Mouse (Mus musculus) kidney, postnatal 0 days (tissue): ENCODE results near the gene Rasgef1b. TPM values are rescaled to one million over a fixed set of nuclear protein-coding genes. Genes with fewer than 3 reads are reported as not detected.

ENCODE experiments used
- ATAC-seq: fragments of 200-750 bp; cut with Nextera tagmentation; replicated peaks from 2 replicates; pipeline ENCODE4 v1.8.0; 2017; ENCODE audit warnings: low read depth, moderate number of reproducible peaks, moderate TSS enrichment, moderate library complexity; ENCODE audit not compliant: low FRiP score
- DNase-seq: peaks from one replicate; pipeline ENCODE4 v3.0.0-alpha.2; 2016; ENCODE audit warnings: low spot score
- H3K27ac ChIP-seq: fragments of 300-500 bp; sonication (generic); 2 replicates; pipeline ENCODE4 v1.5.1; 2014; ENCODE audit warnings: mild to moderate bottlenecking
- H3K27me3 ChIP-seq: fragments of 300-500 bp; sonication (generic); 2 replicates; pipeline ENCODE4 v1.6.1; 2014; ENCODE audit warnings: low read length, mixed read lengths; ENCODE audit not compliant: insufficient read depth
- H3K36me3 ChIP-seq: fragments of 300-500 bp; sonication (generic); 2 replicates; pipeline ENCODE4 v1.6.1; 2014; ENCODE audit warnings: low read length, mixed read lengths; ENCODE audit not compliant: insufficient read depth
- H3K4me1 ChIP-seq: fragments of 300-500 bp; sonication (generic); replicated peaks from 2 replicates; pipeline ENCODE4 v1.6.1; 2014; ENCODE audit warnings: antibody characterized with exemption, low read length, mixed read lengths; ENCODE audit not compliant: insufficient read depth
- H3K4me2 ChIP-seq: fragments of 300-500 bp; sonication (generic); 2 replicates; pipeline ENCODE4 v1.6.1; 2014; ENCODE audit warnings: mild to moderate bottlenecking, low read length, moderate library complexity, mixed read lengths
- H3K4me3 ChIP-seq: fragments of 300-500 bp; sonication (generic); replicated peaks from 2 replicates; pipeline ENCODE4 v1.5.1; 2014; ENCODE audit warnings: low read depth, low read length
- H3K9ac ChIP-seq: fragments of 300-500 bp; sonication (generic); 2 replicates; pipeline ENCODE4 v1.6.1; 2014; ENCODE audit warnings: low read depth, low read length
- H3K9me3 ChIP-seq: fragments of 300-500 bp; sonication (generic); replicated peaks from 2 replicates; pipeline ENCODE4 v1.6.1; 2016; ENCODE audit warnings: low read length, inconsistent platforms, mixed read lengths
- CTCF ChIP-seq: IDR thresholded peaks from 2 replicates; pipeline ENCODE4 v1.5.1; 2016; ENCODE audit warnings: antibody characterized with exemption, low read depth, mild to moderate bottlenecking, moderate library complexity
- WGBS: fragments of 180-500 bp; shearing (Covaris S2); extraction: QIAGEN DNeasy Blood & Tissue Kit; methylation state at CpG from one replicate; pipeline ENCODE4 v1.1.7; 2014; 5-methylcytosine and 5-hydroxymethylcytosine counted together
- polyA plus RNA-seq: library from polyadenylated mRNA; unstranded; fragments of >200 nt; fragmentation: Nextera tagmentation; extraction: Ambion mirVana; gene quantifications from 2 replicates; pipeline ENCODE4 v1.2.1, GENCODE M21; 2015

Gene Rasgef1b
- polyA plus RNA-seq, 1 experiment from 2014 or later = 7.3 TPM

DNA sequence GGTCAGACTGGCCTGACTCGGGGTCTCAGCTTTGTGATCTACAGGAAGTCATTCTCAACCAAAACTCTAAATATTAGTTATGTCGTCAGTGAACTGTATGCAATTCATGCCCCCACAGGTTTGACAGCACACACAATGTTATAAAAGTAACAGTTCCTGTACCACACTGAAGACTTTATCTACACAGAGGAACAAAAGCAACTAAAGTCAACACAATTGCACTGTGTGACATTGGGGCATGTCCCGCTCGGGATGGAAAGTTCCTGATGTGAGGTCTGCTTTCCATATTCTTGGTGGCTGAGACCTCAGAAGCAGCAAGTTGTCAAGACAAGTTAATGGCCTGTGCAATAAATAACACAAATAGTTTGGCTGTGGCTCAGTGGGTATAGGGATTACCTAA is 559.0 kb downstream of the Rasgef1b start:
- Histone ChIP-seq H3K9me3 (no peaks in the 10 kb centered on the region), H3K9ac (no peak overlapping the region), H3K27me3 (no peaks in the 10 kb centered on the region), H3K4me1 (no peaks in the 10 kb centered on the region), H3K36me3 (no peaks in the 10 kb centered on the region), H3K4me3 (no peak overlapping the region), H3K27ac (no peak overlapping the region), H3K4me2 (no peak overlapping the region)
- DNase-seq = no peak
- WGBS = 31% methylated on average over 4 of the region's 4 CpGs
- no peak for ATAC-seq
- no peak for TF ChIP-seq CTCF

DNA sequence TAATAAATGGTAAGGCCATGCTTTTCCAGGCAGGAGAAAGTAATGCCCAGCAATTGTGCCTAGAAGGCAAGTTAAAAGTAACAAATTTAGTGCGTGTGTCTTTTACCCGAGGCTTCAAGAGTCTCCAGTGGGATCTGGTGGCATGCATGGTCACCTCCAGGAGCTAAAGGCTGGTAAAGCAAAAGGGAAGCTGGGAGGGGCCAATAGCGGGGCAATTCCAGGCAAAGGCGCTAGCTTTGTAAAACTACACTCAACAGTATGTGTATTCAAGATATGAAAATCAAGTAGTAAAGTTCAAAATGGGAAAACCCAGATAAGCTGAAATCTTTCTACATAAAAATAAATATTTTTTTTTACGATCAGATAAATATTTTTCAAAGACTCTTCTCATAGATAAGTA is 561.1 kb downstream of the Rasgef1b start:
- Histone ChIP-seq H3K27me3 (no peaks in the 10 kb centered on the region), H3K9ac (no peak overlapping the region), H3K27ac (no peak overlapping the region), H3K4me2 (no peak overlapping the region), H3K4me1 (no peaks in the 10 kb centered on the region), H3K36me3 (no peaks in the 10 kb centered on the region), H3K9me3 (no peaks in the 10 kb centered on the region), H3K4me3 (no peak overlapping the region)
- WGBS = 86% methylated on average over 5 of the region's 5 CpGs
- TF ChIP-seq CTCF = no peak
- ATAC-seq (no peak), DNase-seq (no peak)

Other genes with a start within 250 kb of the Rasgef1b start
- 0.25 and 0.65 TPM in 2 replicates for gene Vamp9, start 177.2 kb upstream of the Rasgef1b start, polyA plus RNA-seq
- 97.7 and 125 TPM in 2 replicates for gene Hnrnpd, start 249.9 kb upstream of the Rasgef1b start, polyA plus RNA-seq
- gene 4930524J08Rik, start 250.0 kb upstream of the Rasgef1b start, polyA plus RNA-seq = 2.9 and 4.5 TPM in 2 replicates